Mouse (Mus musculus): ENCODE measurements around the gene Efcab1. TPM values are rescaled to one million over a fixed set of nuclear protein-coding genes. Genes with fewer than 3 reads are reported as not detected.
"Not testable (repeated sequence)": the region's sequence is repeated elsewhere in the genome, so short reads cannot be mapped to it uniquely, and the experiment has no call there.

The Efcab1 gene
- polyA plus RNA-seq, 1 experiment = not detected

GRCm38 (mm10) chr16:14895543-14895942, 10.9 kb upstream of the Efcab1 start:
- 58% methylated on average over 2 of the region's 2 CpGs for WGBS
- H3K4me1 ChIP-seq (ENCODE audit: control insufficient read depth, insufficient read depth, insufficient read length) = no peaks in the 10 kb centered on the region
- no peaks in the 10 kb centered on the region for H3K27me3 ChIP-seq (ENCODE audit: control insufficient read depth, insufficient read depth, low read length)
- H3K4me3 ChIP-seq (ENCODE audit: extremely low read depth, insufficient read depth, insufficient read length) = no peak overlapping the region
- no peak for TF ChIP-seq CTCF (IDR thresholded peaks at IDR 0.05; ENCODE audit: extremely low read depth, insufficient read depth, insufficient read length, insufficient replicate concordance)
- TF ChIP-seq POLR2A (IDR thresholded peaks at IDR 0.05; ENCODE audit: low read depth, low read length) = no peak
- H3K27ac ChIP-seq (ENCODE audit: insufficient read depth, low read length) = no peak overlapping the region
- DNase-seq (ENCODE audit: low read depth in 1 of 2, low spot score in 2 of 2) = no peak
- H3K36me3 ChIP-seq (ENCODE audit: control insufficient read depth, insufficient read depth, low read length) = no peaks in the 10 kb centered on the region

GRCm38 (mm10) chr16:14930711-14931110, 24.3 kb downstream of the Efcab1 start:
- H3K4me3 ChIP-seq (ENCODE audit: extremely low read depth, insufficient read depth, insufficient read length); DNase-seq (ENCODE audit: low read depth in 1 of 2, low spot score in 2 of 2); H3K27me3 ChIP-seq (ENCODE audit: control insufficient read depth, insufficient read depth, low read length); H3K36me3 ChIP-seq (ENCODE audit: control insufficient read depth, insufficient read depth, low read length); H3K4me1 ChIP-seq (ENCODE audit: control insufficient read depth, insufficient read depth, insufficient read length); H3K27ac ChIP-seq (ENCODE audit: insufficient read depth, low read length): not testable (repeated sequence)
- 79% methylated on average over 3 of the region's 3 CpGs for WGBS

GRCm38 (mm10) chr16:14936478-14937166, 30.2 kb downstream of the Efcab1 start:
- H3K4me1 ChIP-seq (ENCODE audit: control insufficient read depth, insufficient read depth, insufficient read length); DNase-seq (ENCODE audit: low read depth in 1 of 2, low spot score in 2 of 2); H3K27ac ChIP-seq (ENCODE audit: insufficient read depth, low read length); H3K4me3 ChIP-seq (ENCODE audit: extremely low read depth, insufficient read depth, insufficient read length); H3K36me3 ChIP-seq (ENCODE audit: control insufficient read depth, insufficient read depth, low read length); H3K27me3 ChIP-seq (ENCODE audit: control insufficient read depth, insufficient read depth, low read length): not testable (repeated sequence)
- WGBS = 72% methylated on average over 7 of the region's 7 CpGs

- H3K4me3 ChIP-seq (ENCODE audit: extremely low read depth, insufficient read depth, insufficient read length) = no peak overlapping the region
- no peak for DNase-seq (ENCODE audit: low read depth in 1 of 2, low spot score in 2 of 2)
- no peak for TF ChIP-seq CTCF (IDR thresholded peaks at IDR 0.05; ENCODE audit: extremely low read depth, insufficient read depth, insufficient read length, insufficient replicate concordance)
- TF ChIP-seq POLR2A (IDR thresholded peaks at IDR 0.05; ENCODE audit: low read depth, low read length) = no peak
- H3K27ac ChIP-seq (ENCODE audit: insufficient read depth, low read length) = no peak overlapping the region
- no peaks in the 10 kb centered on the region for H3K27me3 ChIP-seq (ENCODE audit: control insufficient read depth, insufficient read depth, low read length)
- H3K4me1 ChIP-seq (ENCODE audit: control insufficient read depth, insufficient read depth, insufficient read length) = no peaks in the 10 kb centered on the region
- no peaks in the 10 kb centered on the region for H3K36me3 ChIP-seq (ENCODE audit: control insufficient read depth, insufficient read depth, low read length)
- WGBS = 80% methylated on average over 1 of the region's 1 CpGs
Measured at GRCm38 (mm10) chr16:14939552-14939951, 33.1 kb downstream of the Efcab1 start.

- Histone ChIP-seq H3K4me1 (ENCODE audit: control insufficient read depth, insufficient read depth, insufficient read length) (no peaks in the 10 kb centered on the region), H3K36me3 (ENCODE audit: control insufficient read depth, insufficient read depth, low read length) (no peaks in the 10 kb centered on the region), H3K27me3 (ENCODE audit: control insufficient read depth, insufficient read depth, low read length) (no peaks in the 10 kb centered on the region), H3K4me3 (ENCODE audit: extremely low read depth, insufficient read depth, insufficient read length) (no peak overlapping the region), H3K27ac (ENCODE audit: insufficient read depth, low read length) (no peak overlapping the region)
- WGBS = 77% methylated on average over 1 of the region's 1 CpGs
- no peak for DNase-seq (ENCODE audit: low read depth in 1 of 2, low spot score in 2 of 2)
- no peak for TF ChIP-seq CTCF (IDR thresholded peaks at IDR 0.05; ENCODE audit: extremely low read depth, insufficient read depth, insufficient read length, insufficient replicate concordance)
- no peak for TF ChIP-seq POLR2A (IDR thresholded peaks at IDR 0.05; ENCODE audit: low read depth, low read length)
Measured at GRCm38 (mm10) chr16:14939994-14940715, 33.7 kb downstream of the Efcab1 start.

GRCm38 (mm10) chr16:14940898-14941297, 34.5 kb downstream of the Efcab1 start:
- 55% methylated on average over 3 of the region's 3 CpGs for WGBS
- Histone ChIP-seq H3K36me3 (ENCODE audit: control insufficient read depth, insufficient read depth, low read length) (no peaks in the 10 kb centered on the region), H3K27me3 (ENCODE audit: control insufficient read depth, insufficient read depth, low read length) (no peaks in the 10 kb centered on the region), H3K27ac (ENCODE audit: insufficient read depth, low read length) (no peak overlapping the region), H3K4me3 (ENCODE audit: extremely low read depth, insufficient read depth, insufficient read length) (no peak overlapping the region), H3K4me1 (ENCODE audit: control insufficient read depth, insufficient read depth, insufficient read length) (no peaks in the 10 kb centered on the region)
- TF ChIP-seq CTCF (IDR thresholded peaks at IDR 0.05; ENCODE audit: extremely low read depth, insufficient read depth, insufficient read length, insufficient replicate concordance) (no peak), POLR2A (IDR thresholded peaks at IDR 0.05; ENCODE audit: low read depth, low read length) (no peak)
- no peak for DNase-seq (ENCODE audit: low read depth in 1 of 2, low spot score in 2 of 2)

GRCm38 (mm10) chr16:14943530-14943929, 37.1 kb downstream of the Efcab1 start:
- no peak overlapping the region for H3K4me3 ChIP-seq (ENCODE audit: extremely low read depth, insufficient read depth, insufficient read length)
- no peak for DNase-seq (ENCODE audit: low read depth in 1 of 2, low spot score in 2 of 2)
- H3K27me3 ChIP-seq (ENCODE audit: control insufficient read depth, insufficient read depth, low read length) = no peaks in the 10 kb centered on the region
- TF ChIP-seq POLR2A (IDR thresholded peaks at IDR 0.05; ENCODE audit: low read depth, low read length) (no peak), CTCF (IDR thresholded peaks at IDR 0.05; ENCODE audit: extremely low read depth, insufficient read depth, insufficient read length, insufficient replicate concordance) (no peak)
- no peaks in the 10 kb centered on the region for H3K36me3 ChIP-seq (ENCODE audit: control insufficient read depth, insufficient read depth, low read length)
- H3K27ac ChIP-seq (ENCODE audit: insufficient read depth, low read length) = no peak overlapping the region
- no peaks in the 10 kb centered on the region for H3K4me1 ChIP-seq (ENCODE audit: control insufficient read depth, insufficient read depth, insufficient read length)
- 74% methylated on average over 2 of the region's 2 CpGs for WGBS

GRCm38 (mm10) chr16:14947561-14947960, 41.2 kb downstream of the Efcab1 start:
- H3K27me3 ChIP-seq (ENCODE audit: control insufficient read depth, insufficient read depth, low read length); DNase-seq (ENCODE audit: low read depth in 1 of 2, low spot score in 2 of 2); H3K36me3 ChIP-seq (ENCODE audit: control insufficient read depth, insufficient read depth, low read length); H3K4me1 ChIP-seq (ENCODE audit: control insufficient read depth, insufficient read depth, insufficient read length); H3K4me3 ChIP-seq (ENCODE audit: extremely low read depth, insufficient read depth, insufficient read length); H3K27ac ChIP-seq (ENCODE audit: insufficient read depth, low read length): not testable (repeated sequence)
- 83% methylated on average over 2 of the region's 2 CpGs for WGBS

All from spleen, adult 2 months (tissue).